In the genomic region with DNA sequence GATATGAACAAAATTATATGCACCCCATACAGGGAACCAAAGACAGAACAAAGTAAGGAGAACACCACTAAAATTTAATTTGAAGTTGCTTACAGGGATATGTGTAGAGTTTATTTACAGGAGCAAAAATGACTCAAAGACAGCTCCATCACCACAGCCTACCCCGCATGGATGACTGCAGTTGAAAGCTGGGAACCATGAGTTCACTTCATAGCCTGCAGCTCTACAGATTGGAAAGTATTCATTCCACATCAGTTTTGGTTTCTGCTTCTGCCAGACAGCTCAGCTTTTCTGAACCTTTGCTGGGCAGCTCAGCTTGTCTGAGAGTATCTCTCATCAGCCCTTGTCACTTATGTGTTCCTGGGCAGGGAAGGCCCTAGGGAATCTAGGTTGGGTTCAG, we compare ENCODE assay signal across 27 mouse cellular contexts.
"Had no signal": no experiment of that assay in that cellular context is flagged by ENCODE, and none has a peak within 500 bp of the region (broad histone marks: within the 10 kb centered on the region; RNA-seq: fewer than 3 reads in every experiment).

No protein-coding gene starts in this region.

- DNase-seq: cerebellum, adult 9-10 months; cerebellum, adult 9-11 months; cerebellum, postnatal 10 days; cerebellum, postnatal 14 days; cerebellum, postnatal 25 days; cerebellum, postnatal 36 days; forebrain, postnatal 0 days; gastrocnemius, adult 2 months; gastrocnemius, postnatal 10 days; gastrocnemius, postnatal 14 days; gastrocnemius, postnatal 25 days; gastrocnemius, postnatal 36 days; heart, adult 11 months; heart, adult 18-20 months; heart, adult 2 months had no signal

- H3K27ac ChIP-seq: embryonic facial prominence, embryonic 10.5 days; embryonic facial prominence, embryonic 12.5 days; embryonic facial prominence, embryonic 13.5 days; embryonic facial prominence, embryonic 15.5 days; forebrain, embryonic 10.5 days; forebrain, embryonic 12.5 days; forebrain, embryonic 15.5 days; gastrocnemius, adult 2 months; heart, adult 2 months; heart, embryonic 10.5 days had no signal

- H3K9ac ChIP-seq: embryonic facial prominence, embryonic 12.5 days; embryonic facial prominence, embryonic 13.5 days; embryonic facial prominence, embryonic 15.5 days; forebrain, embryonic 12.5 days; forebrain, embryonic 15.5 days; forebrain, postnatal 0 days had no signal

- ATAC-seq: forebrain, embryonic 14.5 days; forebrain, embryonic 15.5 days; forebrain, embryonic 16.5 days; forebrain, postnatal 0 days had no signal

- H3K9me3 ChIP-seq: embryonic facial prominence, embryonic 10.5 days; embryonic facial prominence, embryonic 12.5 days; embryonic facial prominence, embryonic 13.5 days; embryonic facial prominence, embryonic 15.5 days; forebrain, embryonic 10.5 days; forebrain, embryonic 12.5 days; forebrain, embryonic 15.5 days; heart, embryonic 10.5 days had no signal

- H3K4me3 ChIP-seq: embryonic facial prominence, embryonic 10.5 days; embryonic facial prominence, embryonic 12.5 days; embryonic facial prominence, embryonic 13.5 days; embryonic facial prominence, embryonic 15.5 days; erythroblast, embryonic 14.5 days; forebrain, embryonic 10.5 days; forebrain, embryonic 12.5 days; forebrain, embryonic 15.5 days; gastrocnemius, adult 2 months; heart, adult 2 months; heart, embryonic 10.5 days had no signal

- H3K36me3 ChIP-seq: embryonic facial prominence, embryonic 10.5 days; embryonic facial prominence, embryonic 12.5 days; embryonic facial prominence, embryonic 13.5 days; embryonic facial prominence, embryonic 15.5 days; forebrain, embryonic 10.5 days; forebrain, embryonic 12.5 days; forebrain, embryonic 15.5 days; heart, embryonic 10.5 days had no signal

- H3K27me3 ChIP-seq: embryonic facial prominence, embryonic 12.5 days; embryonic facial prominence, embryonic 13.5 days; embryonic facial prominence, embryonic 15.5 days; forebrain, embryonic 12.5 days; forebrain, embryonic 15.5 days had no signal

- H3K4me1 ChIP-seq: embryonic facial prominence, embryonic 10.5 days; embryonic facial prominence, embryonic 12.5 days; embryonic facial prominence, embryonic 13.5 days; embryonic facial prominence, embryonic 15.5 days; forebrain, embryonic 10.5 days; forebrain, embryonic 12.5 days; forebrain, embryonic 15.5 days; heart, embryonic 10.5 days had no signal

- H3K4me2 ChIP-seq: embryonic facial prominence, embryonic 12.5 days; embryonic facial prominence, embryonic 13.5 days; embryonic facial prominence, embryonic 15.5 days; forebrain, embryonic 12.5 days; forebrain, embryonic 15.5 days; heart, embryonic 11.5 days had no signal
